Mouse (Mus musculus) lung, postnatal 0 days (tissue): ENCODE results near the gene Tbc1d13.
"Not testable (repeated sequence)": the region's sequence is repeated elsewhere in the genome, so short reads cannot be mapped to it uniquely, and the experiment has no call there.

Experiments used
- CTCF ChIP-seq: IDR thresholded peaks from 2 replicates; pipeline ENCODE4 v1.5.1; 2016; ENCODE audit warnings: antibody characterized with exemption, mild to moderate bottlenecking
- EP300 ChIP-seq: IDR thresholded peaks from 2 replicates; pipeline ENCODE4 v1.6.1; 2016; ENCODE audit warnings: antibody characterized with exemption, mild to moderate bottlenecking, control low read depth

DNA sequence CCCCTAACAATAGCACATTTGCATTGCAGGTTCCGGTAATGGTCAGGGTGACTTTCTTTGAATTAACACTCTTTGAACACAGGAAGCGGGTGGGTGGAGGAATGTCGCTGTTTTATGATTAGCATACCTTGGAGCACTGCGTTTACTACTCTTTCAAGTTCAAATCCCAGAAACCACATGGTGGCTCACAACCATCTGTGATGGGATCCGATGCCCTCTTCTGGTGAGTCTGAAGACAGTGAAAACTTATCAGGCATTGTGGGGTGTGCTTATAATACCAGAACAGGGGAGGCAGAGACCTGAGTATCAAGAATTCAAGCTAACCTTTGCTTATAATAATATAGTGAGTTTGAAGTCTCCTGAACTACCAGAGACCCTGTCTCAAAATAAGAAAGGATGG, 2.3 kb upstream of the Tbc1d13 start:
- peak; percentile 23; the same call in 1 of the 2 replicates for TF ChIP-seq CTCF
- TF ChIP-seq EP300 = not testable (repeated sequence)
